Mouse (Mus musculus) ES-E14 (cell line): Measurements from ENCODE around the gene Rtkn2. TPM values are rescaled to one million over a fixed set of nuclear protein-coding genes. Genes with fewer than 3 reads are reported as not detected.

Source experiments
- DNase-seq: peaks from one replicate; pipeline ENCODE4 v3.0.0-alpha.2; 2013; ENCODE audit warnings: low read depth, low spot score
- H3K27ac ChIP-seq: 2 replicates; pipeline ENCODE4 v1.5.1; 2012; ENCODE audit warnings: low read depth, mild to moderate bottlenecking, low read length, moderate library complexity, mixed read lengths; ENCODE audit not compliant: poor library complexity, insufficient read depth, severe bottlenecking
- H3K36me3 ChIP-seq: 2 replicates; pipeline ENCODE4 v1.6.1; 2012; ENCODE audit warnings: mild to moderate bottlenecking, low read length, moderate library complexity, mixed read lengths; ENCODE audit not compliant: control insufficient read depth, poor library complexity, insufficient read depth, severe bottlenecking
- H3K4me1 ChIP-seq, 2 experiments: fragments of 150-350 bp in 1 of 2; sonication (generic) in 1 of 2; 2 replicates each; pipeline ENCODE4 v1.6.1; 2012; ENCODE audit warnings: low read length in 2 of 2, mild to moderate bottlenecking in 1 of 2, mixed read lengths in 1 of 2; ENCODE audit not compliant: control insufficient read depth in 2 of 2, insufficient read depth in 2 of 2, poor library complexity in 1 of 2
- H3K4me3 ChIP-seq, 2 experiments: fragments of 150-350 bp in 1 of 2; sonication (generic) in 1 of 2; 2 replicates each; pipeline ENCODE4 v1.5.1; 2012; ENCODE audit warnings: low read length in 2 of 2, low read depth in 1 of 2, mild to moderate bottlenecking in 1 of 2, mixed read lengths in 1 of 2; ENCODE audit not compliant: insufficient read depth in 1 of 2, poor library complexity in 1 of 2, severe bottlenecking in 1 of 2
- H3K9ac ChIP-seq: 2 replicates; pipeline ENCODE4 v1.6.1; 2012; ENCODE audit warnings: low read depth, mild to moderate bottlenecking, low read length, mixed read lengths; ENCODE audit not compliant: poor library complexity, insufficient read depth, severe bottlenecking
- H3K9me3 ChIP-seq: fragments of 150-350 bp; sonication (generic); 2 replicates; pipeline ENCODE4 v1.6.1; 2012; ENCODE audit warnings: low read depth, mild to moderate bottlenecking, low read length; ENCODE audit not compliant: control insufficient read depth, insufficient read depth
- CHD2 ChIP-seq: IDR thresholded peaks from 2 replicates; pipeline ENCODE4 v1.6.1; 2014; ENCODE audit warnings: mild to moderate bottlenecking, low read depth, low read length, inconsistent platforms
- HCFC1 ChIP-seq: IDR thresholded peaks from 2 replicates; pipeline ENCODE4 v1.6.1; 2012; ENCODE audit warnings: low read length, inconsistent platforms, borderline replicate concordance; ENCODE audit not compliant: insufficient read depth
- MAFK ChIP-seq: IDR thresholded peaks from 2 replicates; pipeline ENCODE4 v1.6.1; 2014; ENCODE audit warnings: mild to moderate bottlenecking, low read depth, low read length, inconsistent platforms; ENCODE audit not compliant: insufficient read depth
- ZC3H11A ChIP-seq: IDR thresholded peaks from 2 replicates; pipeline ENCODE4 v1.6.1; 2012; ENCODE audit warnings: low read depth, mild to moderate bottlenecking, inconsistent platforms, low read length, borderline replicate concordance
- ZNF384 ChIP-seq: IDR thresholded peaks from 2 replicates; pipeline ENCODE4 v1.6.1; 2012; ENCODE audit warnings: low read depth, low read length, inconsistent platforms
- in situ Hi-C, 2 experiments: fragments of 600-800 bp; cut with MboI; formaldehyde crosslinking; loops; one replicate each; pipeline ENCODE4 v1.15.1; 2025; ENCODE audit warnings: low sequenced_read_pairs in 2 of 2, inconsistent platforms in 1 of 2; ENCODE audit not compliant: unreplicated experiment in 2 of 2
- total RNA-seq: library from RNA; depleted of rRNA; stranded (reverse); fragments of 300-350 nt; gene quantifications from 2 replicates; pipeline ENCODE4 v1.2.3, GENCODE M21; 2012

Rtkn2 gene
- total RNA-seq, 1 experiment, result 6.0 TPM

DNA sequence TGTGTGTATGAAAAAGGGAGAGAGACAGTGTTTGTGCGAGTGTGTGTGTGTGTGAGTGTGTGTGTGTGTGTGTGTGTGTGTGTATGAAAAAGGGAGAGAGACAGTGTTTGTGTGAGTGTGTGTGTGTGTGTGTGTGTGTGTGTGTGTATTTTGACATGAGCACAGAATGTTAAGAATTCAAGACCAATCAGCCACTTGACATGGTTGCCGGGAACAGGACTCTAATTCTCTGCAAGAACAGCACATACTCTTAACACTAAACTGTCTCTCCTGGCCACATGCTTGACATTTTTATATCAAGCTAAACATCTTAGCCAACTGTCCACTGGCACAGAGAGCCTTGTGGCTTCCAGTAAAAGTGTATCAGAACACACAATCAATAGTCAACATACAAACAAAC is 12.4 kb upstream of the Rtkn2 start:
- no peak for DNase-seq
- no peak overlapping the region for H3K9ac ChIP-seq
- in situ Hi-C loops, result no loop called here
- no peak overlapping the region for H3K27ac ChIP-seq
- H3K36me3 ChIP-seq, result no peaks in the 10 kb centered on the region
- H3K4me3 ChIP-seq, result no peak overlapping the region
- no peaks in the 10 kb centered on the region for H3K4me1 ChIP-seq
- TF ChIP-seq MAFK (no peak), HCFC1 (no peak), CHD2 (no peak), ZNF384 (no peak), ZC3H11A (no peak)
- no peaks in the 10 kb centered on the region for H3K9me3 ChIP-seq

GRCm38 (mm10) chr10:67971166-67971796 is 8.1 kb upstream of the Rtkn2 start:
- H3K4me1 ChIP-seq, result no peaks in the 10 kb centered on the region
- H3K27ac ChIP-seq, result no peak overlapping the region
- H3K9me3 ChIP-seq, result no peaks in the 10 kb centered on the region
- DNase-seq, result no peak
- H3K9ac ChIP-seq, result no peak overlapping the region
- in situ Hi-C loops, result no loop called here
- H3K4me3 ChIP-seq, result no peak overlapping the region
- TF ChIP-seq HCFC1 (no peak), CHD2 (no peak), MAFK (no peak), ZC3H11A (no peak), ZNF384 (no peak)
- H3K36me3 ChIP-seq, result no peaks in the 10 kb centered on the region

- Histone ChIP-seq H3K4me3 (no peak overlapping the region), H3K36me3 (no peaks in the 10 kb centered on the region), H3K9me3 (no peaks in the 10 kb centered on the region), H3K27ac (no peak overlapping the region), H3K4me1 (no peaks in the 10 kb centered on the region; a peak in 1 of 4 replicates), H3K9ac (no peak overlapping the region)
- in situ Hi-C loops, result no loop called here
- DNase-seq, result no peak
- TF ChIP-seq ZNF384 (no peak), HCFC1 (no peak), ZC3H11A (no peak), MAFK (no peak), CHD2 (no peak)
Measured at GRCm38 (mm10) chr10:67977271-67977670, 2.1 kb upstream of the Rtkn2 start.

- no peaks in the 10 kb centered on the region; a peak in 1 of 4 replicates for H3K4me1 ChIP-seq
- no peaks in the 10 kb centered on the region for H3K9me3 ChIP-seq
- no peak for DNase-seq
- TF ChIP-seq ZC3H11A, result no peak
- TF ChIP-seq CHD2, result no peak
- TF ChIP-seq HCFC1, result no peak
- no peak for TF ChIP-seq MAFK
- no peak for TF ChIP-seq ZNF384
- in situ Hi-C loops, result no loop called here
- H3K9ac ChIP-seq, result no peak overlapping the region
- no peak overlapping the region for H3K4me3 ChIP-seq
- H3K36me3 ChIP-seq, result no peaks in the 10 kb centered on the region; the same call in 1 of the 2 replicates
- H3K27ac ChIP-seq, result no peak overlapping the region
Measured at GRCm38 (mm10) chr10:67983776-67984175, 4.4 kb downstream of the Rtkn2 start.
